Mouse (Mus musculus) embryo, embryonic 9.5 days (tissue): Measurements from ENCODE around the gene BC048403.

Experiments used
- DNase-seq: peaks from one replicate; pipeline ENCODE4 v3.0.0-alpha.2; 2017; ENCODE audit errors: extremely low spot score

The BC048403 gene

GRCm38 (mm10) chr10:121739548-121740505 lies at the start of gene BC048403:
BC048403 (plus strand) TSS chr10:121739937.
- DNase-seq = peak; percentile 90

GRCm38 (mm10) chr10:121692944-121693579 lies 46.7 kb upstream of the BC048403 start:
- peak; percentile 12 for DNase-seq

- DNase-seq = no peak
These were observed 45.2 kb upstream of the BC048403 start for GRCm38 (mm10) chr10:121694567-121694966.

GRCm38 (mm10) chr10:121701296-121702248 lies 38.2 kb upstream of the BC048403 start:
- DNase-seq = peak; percentile 22

GRCm38 (mm10) chr10:121703619-121704018 lies 36.1 kb upstream of the BC048403 start:
- no peak for DNase-seq

GRCm38 (mm10) chr10:121704871-121705270 lies 34.9 kb upstream of the BC048403 start:
- no peak for DNase-seq

- DNase-seq = no peak
These were observed 34.2 kb upstream of the BC048403 start for GRCm38 (mm10) chr10:121705399-121706163.

GRCm38 (mm10) chr10:121716862-121717261 lies 22.9 kb upstream of the BC048403 start:
- no peak for DNase-seq

- no peak for DNase-seq
These were observed 20.7 kb upstream of the BC048403 start for GRCm38 (mm10) chr10:121718896-121719585.

GRCm38 (mm10) chr10:121720701-121721100 lies 19.0 kb upstream of the BC048403 start:
- no peak for DNase-seq

- DNase-seq = no peak
These were observed 13.2 kb upstream of the BC048403 start for GRCm38 (mm10) chr10:121726505-121726904.

- DNase-seq = no peak
These were observed 12.6 kb upstream of the BC048403 start for GRCm38 (mm10) chr10:121727151-121727550.

GRCm38 (mm10) chr10:121728226-121728625 lies 11.5 kb upstream of the BC048403 start:
- no peak for DNase-seq

GRCm38 (mm10) chr10:121731048-121731725 lies 8.6 kb upstream of the BC048403 start:
- no peak for DNase-seq

- no peak for DNase-seq
These were observed 7.2 kb upstream of the BC048403 start for GRCm38 (mm10) chr10:121732542-121732941.

- DNase-seq = no peak
These were observed 2.5 kb upstream of the BC048403 start for GRCm38 (mm10) chr10:121737256-121737655.

GRCm38 (mm10) chr10:121742336-121742735 lies 2.6 kb downstream of the BC048403 start:
- DNase-seq = peak; percentile 41

- DNase-seq = no peak
These were observed 10.4 kb downstream of the BC048403 start for GRCm38 (mm10) chr10:121750175-121750574.

- DNase-seq = no peak
These were observed 14.5 kb downstream of the BC048403 start for GRCm38 (mm10) chr10:121754237-121754636.

GRCm38 (mm10) chr10:121755822-121756221 lies 16.1 kb downstream of the BC048403 start:
- DNase-seq = no peak
